Mouse (Mus musculus) cerebellum, postnatal 14 days (tissue): ENCODE measurements at regions not wholly inside any gene's neighbourhood (a gene's known extent, or its start where the extent isn't known, plus 50 kb on each side); places are given as distances from the start of the nearest gene placed in this dataset.

Source experiments
- DNase-seq, 2 experiments: peaks; one replicate each; pipeline ENCODE4 v3.0.0; 2021; ENCODE audit warnings: mixed read lengths in 2 of 2

- DNase-seq = no peak
These were observed 162.2 kb upstream of the Ednrb start for GRCm38 (mm10) chr14:104006426-104006825.

GRCm38 (mm10) chr14:104005132-104005531, 160.9 kb upstream of the Ednrb start:
- no peak for DNase-seq

GRCm38 (mm10) chr14:104002421-104002820, 158.2 kb upstream of the Ednrb start:
- DNase-seq = no peak

- no peak for DNase-seq
These were observed 146.2 kb upstream of the Ednrb start for GRCm38 (mm10) chr14:103990418-103990817.

- DNase-seq = no peak
These were observed 145.7 kb upstream of the Ednrb start for GRCm38 (mm10) chr14:103989949-103990348.

- no peak for DNase-seq
These were observed 143.1 kb upstream of the Ednrb start for GRCm38 (mm10) chr14:103987266-103987665.

- no peak for DNase-seq
These were observed 140.1 kb upstream of the Ednrb start for GRCm38 (mm10) chr14:103984349-103984748.

GRCm38 (mm10) chr14:103978808-103979207, 134.6 kb upstream of the Ednrb start:
- DNase-seq = no peak

GRCm38 (mm10) chr14:103977769-103978168, 133.6 kb upstream of the Ednrb start:
- DNase-seq = no peak

- no peak for DNase-seq
These were observed 129.8 kb upstream of the Ednrb start for GRCm38 (mm10) chr14:103973955-103974354.

- no peak for DNase-seq
These were observed 128.9 kb upstream of the Ednrb start for GRCm38 (mm10) chr14:103973111-103973510.

- no peak for DNase-seq
These were observed 125.1 kb upstream of the Ednrb start for GRCm38 (mm10) chr14:103969305-103969704.

GRCm38 (mm10) chr14:103966293-103966692, 122.1 kb upstream of the Ednrb start:
- DNase-seq = no peak

- DNase-seq = no peak
These were observed 118.2 kb upstream of the Ednrb start for GRCm38 (mm10) chr14:103962303-103962881.

- DNase-seq = no peak
These were observed 107.7 kb upstream of the Ednrb start for GRCm38 (mm10) chr14:103951899-103952298.

GRCm38 (mm10) chr14:103949950-103950349, 105.7 kb upstream of the Ednrb start:
- no peak for DNase-seq

GRCm38 (mm10) chr14:103948026-103948777, 104.0 kb upstream of the Ednrb start:
- DNase-seq = no peak

GRCm38 (mm10) chr14:103945753-103946152, 101.6 kb upstream of the Ednrb start:
- no peak for DNase-seq

- no peak for DNase-seq
These were observed 95.7 kb upstream of the Ednrb start for GRCm38 (mm10) chr14:103939867-103940266.

GRCm38 (mm10) chr14:103938937-103939336, 94.7 kb upstream of the Ednrb start:
- no peak for DNase-seq

GRCm38 (mm10) chr14:103938201-103938600, 94.0 kb upstream of the Ednrb start:
- DNase-seq = no peak

GRCm38 (mm10) chr14:103937700-103938099, 93.5 kb upstream of the Ednrb start:
- DNase-seq = no peak

GRCm38 (mm10) chr14:103933813-103934212, 89.6 kb upstream of the Ednrb start:
- no peak for DNase-seq

GRCm38 (mm10) chr14:103932170-103932569, 88.0 kb upstream of the Ednrb start:
- no peak for DNase-seq
